Mouse (Mus musculus) cerebellum, postnatal 14 days (tissue): ENCODE results near the gene Ntpcr.

ENCODE experiments used
- DNase-seq, 2 experiments: peaks; one replicate each; pipeline ENCODE4 v3.0.0; 2021; ENCODE audit warnings: mixed read lengths in 2 of 2

The Ntpcr gene

GRCm38 (mm10) chr8:125729746-125730145, at the start of gene Ntpcr:
Gene Ntpcr, plus strand, starts transcription at chr8:125729963.
- DNase-seq, result no peak

GRCm38 (mm10) chr8:125680851-125681408, 48.8 kb upstream of the Ntpcr start:
- DNase-seq, result no peak

GRCm38 (mm10) chr8:125685216-125685760, 44.5 kb upstream of the Ntpcr start:
- DNase-seq, result no peak

GRCm38 (mm10) chr8:125686221-125686865, 43.4 kb upstream of the Ntpcr start:
- DNase-seq, result peak; percentile 27 to 43

GRCm38 (mm10) chr8:125690166-125690915, 39.4 kb upstream of the Ntpcr start:
- no peak for DNase-seq

- DNase-seq, result no peak
These were observed 38.8 kb upstream of the Ntpcr start for GRCm38 (mm10) chr8:125690961-125691360.

GRCm38 (mm10) chr8:125692447-125692846, 37.3 kb upstream of the Ntpcr start:
- DNase-seq, result peak; percentile 23 to 48

GRCm38 (mm10) chr8:125693197-125693596, 36.6 kb upstream of the Ntpcr start:
- no peak for DNase-seq

GRCm38 (mm10) chr8:125695951-125696350, 33.8 kb upstream of the Ntpcr start:
- DNase-seq, result no peak

GRCm38 (mm10) chr8:125699391-125700025, 30.3 kb upstream of the Ntpcr start:
- no peak for DNase-seq

GRCm38 (mm10) chr8:125700407-125700806, 29.4 kb upstream of the Ntpcr start:
- no peak for DNase-seq

GRCm38 (mm10) chr8:125702868-125703473, 26.8 kb upstream of the Ntpcr start:
- no peak for DNase-seq

- no peak for DNase-seq
These were observed 25.3 kb upstream of the Ntpcr start for GRCm38 (mm10) chr8:125704434-125704833.

- no peak for DNase-seq
These were observed 23.9 kb upstream of the Ntpcr start for GRCm38 (mm10) chr8:125705816-125706215.

- DNase-seq, result no peak
These were observed 20.6 kb upstream of the Ntpcr start for GRCm38 (mm10) chr8:125709171-125709570.

- no peak for DNase-seq
These were observed 18.2 kb upstream of the Ntpcr start for GRCm38 (mm10) chr8:125711514-125711913.

- peak in 1 of 2 experiments; percentile 35 for DNase-seq
These were observed 13.6 kb upstream of the Ntpcr start for GRCm38 (mm10) chr8:125716211-125716610.

GRCm38 (mm10) chr8:125716613-125717012, 13.2 kb upstream of the Ntpcr start:
- no peak for DNase-seq

GRCm38 (mm10) chr8:125718914-125719313, 10.8 kb upstream of the Ntpcr start:
- no peak for DNase-seq

- no peak for DNase-seq
These were observed 7.1 kb upstream of the Ntpcr start for GRCm38 (mm10) chr8:125722675-125723074.

GRCm38 (mm10) chr8:125723437-125723836, 6.3 kb upstream of the Ntpcr start:
- no peak for DNase-seq

GRCm38 (mm10) chr8:125725037-125725820, 4.5 kb upstream of the Ntpcr start:
- DNase-seq, result no peak
